Mouse (Mus musculus) A20 (cell line): ENCODE measurements at regions not wholly inside any gene's neighbourhood (a gene's known extent, or its start where the extent isn't known, plus 50 kb on each side); places are given as distances from the start of the nearest gene placed in this dataset.

Experiments used
- DNase-seq: peaks from one replicate; pipeline ENCODE4 v3.0.0-alpha.2; 2011; ENCODE audit warnings: low read depth, low spot score

DNA sequence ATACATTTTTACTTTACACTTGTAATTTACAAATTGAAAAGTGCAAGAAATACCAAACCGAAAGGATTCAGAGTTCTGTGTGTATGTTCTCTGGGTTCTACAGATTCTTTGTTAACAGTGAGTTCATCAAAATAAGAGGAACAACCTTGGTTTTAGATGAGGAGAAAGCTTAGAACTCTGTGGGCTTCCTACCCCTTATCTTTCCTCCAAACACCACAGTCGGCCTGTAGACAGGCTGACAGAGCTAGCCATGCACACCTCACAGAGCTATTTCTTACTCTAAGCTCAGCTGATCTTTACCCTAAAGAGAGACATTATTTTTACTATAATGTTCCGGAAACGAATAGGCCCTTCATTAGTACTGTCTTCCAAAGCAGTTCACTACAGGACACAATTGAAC lies 67.7 kb upstream of the Zdhhc17 start:
- DNase-seq: no peak

DNA sequence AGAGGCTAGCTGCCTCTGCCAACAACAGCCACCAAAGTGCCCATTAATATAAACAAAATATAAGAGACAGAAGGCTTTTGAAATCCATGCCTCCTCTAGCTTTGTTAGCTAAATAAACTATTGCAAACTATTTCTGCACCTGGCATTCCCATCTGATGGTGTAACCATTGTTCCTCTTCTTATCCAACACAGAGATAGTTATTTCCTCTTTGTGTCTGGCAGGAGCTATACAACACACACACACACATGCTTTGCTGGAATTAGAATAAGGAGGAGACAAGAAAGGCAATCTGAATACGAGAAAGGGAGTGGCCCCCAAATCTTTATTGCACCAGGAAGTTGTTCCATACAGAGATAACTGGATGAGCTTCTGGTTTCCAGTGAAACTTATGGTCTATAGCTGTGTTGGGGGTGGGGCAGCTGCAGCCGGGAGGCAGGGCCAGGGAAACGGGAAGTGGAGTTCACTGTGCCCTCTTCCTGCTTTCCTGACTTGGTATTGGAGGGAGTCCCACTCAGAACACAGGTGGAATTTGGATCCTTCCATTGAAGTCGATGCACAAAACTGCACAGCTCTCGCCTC lies 64.0 kb upstream of the Zdhhc17 start:
- DNase-seq: no peak

DNA sequence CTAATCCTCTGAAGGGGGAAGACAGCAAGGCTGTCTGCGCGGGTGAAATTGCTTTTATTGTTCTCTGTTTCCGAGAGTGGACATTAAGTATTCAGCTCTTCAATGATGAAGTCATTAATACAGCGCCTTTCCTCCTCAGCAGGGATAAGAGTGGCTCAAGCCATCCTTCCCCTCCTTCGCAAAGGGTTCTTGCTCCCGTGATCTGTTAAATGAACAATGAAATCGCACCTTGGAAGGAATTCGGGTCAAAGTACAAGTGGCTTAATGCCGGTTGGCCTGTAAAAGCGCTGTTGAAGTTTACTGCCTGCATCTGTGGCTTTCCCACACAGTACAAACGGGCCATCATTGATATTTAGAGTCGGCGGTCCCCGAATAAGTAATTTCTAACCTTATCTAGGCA lies 63.3 kb upstream of the Zdhhc17 start:
- DNase-seq: no peak

DNA sequence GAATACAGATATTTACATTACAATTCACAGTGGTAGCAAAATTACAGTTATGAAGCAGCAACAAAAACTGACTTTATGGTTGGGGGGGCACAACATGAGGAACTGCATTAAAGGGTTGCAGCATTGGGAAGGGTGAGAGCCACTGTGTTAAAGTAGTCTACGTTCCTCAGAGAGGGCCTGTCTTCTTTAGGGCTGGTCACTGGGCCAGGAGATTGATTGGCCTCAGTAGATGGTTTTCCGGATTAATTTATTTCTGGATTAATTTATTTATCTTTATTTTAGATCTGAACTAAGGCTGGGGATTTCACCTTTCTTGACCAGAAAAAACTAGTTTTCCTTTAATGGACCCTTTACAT lies 62.6 kb upstream of the Zdhhc17 start:
- no peak for DNase-seq

DNA sequence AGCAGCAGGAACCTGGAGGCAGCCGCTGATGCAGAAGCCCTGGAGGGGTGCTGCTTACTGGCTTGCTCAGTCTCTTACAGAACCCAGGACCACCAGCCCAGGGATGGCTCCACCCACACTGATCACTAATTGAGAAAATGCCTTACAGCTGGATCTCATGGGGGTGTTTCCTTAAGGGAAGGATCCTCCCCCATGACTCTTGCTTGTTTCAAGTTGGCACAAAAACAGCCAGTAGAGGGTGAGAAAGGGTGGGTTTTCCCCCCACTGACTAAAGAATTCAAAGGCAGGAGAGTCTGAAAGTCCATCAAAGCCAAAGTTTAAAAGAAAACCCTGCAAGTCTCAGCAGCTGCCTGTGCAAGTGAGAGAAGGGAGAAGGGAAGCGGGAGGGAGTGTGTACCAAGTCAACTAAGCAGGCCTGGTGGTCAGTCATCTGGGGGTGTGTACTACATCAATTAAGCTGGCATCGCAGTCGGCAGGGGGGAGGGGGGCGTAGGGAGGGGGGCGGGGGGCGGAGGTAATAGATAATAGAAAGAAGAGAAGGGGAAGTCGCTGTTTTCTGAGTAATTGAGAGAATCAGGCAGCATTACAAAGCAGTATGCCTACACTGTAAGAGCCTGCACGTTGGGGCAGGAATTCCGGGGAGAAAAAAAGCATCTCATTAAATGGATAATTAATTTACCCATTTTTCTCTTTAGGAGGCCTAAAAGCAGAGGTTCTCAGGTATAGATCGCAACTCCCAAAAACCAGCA lies 62.0 kb upstream of the Zdhhc17 start:
- DNase-seq: peak; percentile 59

DNA sequence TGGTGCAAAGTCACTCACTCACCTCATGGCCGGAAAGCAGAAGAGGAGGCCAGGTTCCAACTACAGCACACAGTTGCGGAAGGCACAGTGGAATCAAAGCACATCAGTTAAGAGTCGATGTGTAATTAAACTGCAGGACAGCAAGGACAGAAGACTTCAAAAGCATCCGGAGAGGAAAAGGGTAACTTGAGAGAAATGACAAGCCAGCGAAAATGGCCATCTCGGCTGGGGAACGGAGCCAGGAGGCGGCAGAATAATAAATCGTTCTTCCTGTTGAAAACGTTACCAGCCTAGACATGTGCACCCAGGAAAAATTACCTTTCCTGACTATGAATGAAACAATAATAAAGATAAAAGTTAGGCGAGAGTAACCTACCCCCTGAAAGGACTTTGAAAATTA lies 56.2 kb upstream of the Zdhhc17 start:
- no peak for DNase-seq

DNA sequence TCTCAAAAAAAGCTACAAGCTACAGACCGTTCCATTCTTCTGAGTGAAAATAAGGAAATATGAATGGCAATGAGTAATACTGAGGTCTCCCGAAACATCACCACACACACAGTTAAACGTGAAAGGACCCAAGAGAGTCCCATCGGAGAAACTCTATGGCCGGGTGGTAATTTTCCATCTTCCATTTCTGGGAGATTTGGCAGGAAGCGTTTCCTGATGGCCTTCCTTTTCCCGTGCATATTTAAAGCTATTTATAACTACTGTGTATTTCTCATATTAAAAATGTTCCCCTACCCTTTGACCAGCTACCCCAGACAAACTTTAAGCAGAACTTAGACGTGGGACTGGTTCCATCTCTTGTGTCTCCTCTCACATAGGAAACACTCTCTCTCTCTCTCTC lies 50.7 kb upstream of the Zdhhc17 start:
- DNase-seq: no peak
